Mouse (Mus musculus): ENCODE results near the gene Mlst8.

DNA sequence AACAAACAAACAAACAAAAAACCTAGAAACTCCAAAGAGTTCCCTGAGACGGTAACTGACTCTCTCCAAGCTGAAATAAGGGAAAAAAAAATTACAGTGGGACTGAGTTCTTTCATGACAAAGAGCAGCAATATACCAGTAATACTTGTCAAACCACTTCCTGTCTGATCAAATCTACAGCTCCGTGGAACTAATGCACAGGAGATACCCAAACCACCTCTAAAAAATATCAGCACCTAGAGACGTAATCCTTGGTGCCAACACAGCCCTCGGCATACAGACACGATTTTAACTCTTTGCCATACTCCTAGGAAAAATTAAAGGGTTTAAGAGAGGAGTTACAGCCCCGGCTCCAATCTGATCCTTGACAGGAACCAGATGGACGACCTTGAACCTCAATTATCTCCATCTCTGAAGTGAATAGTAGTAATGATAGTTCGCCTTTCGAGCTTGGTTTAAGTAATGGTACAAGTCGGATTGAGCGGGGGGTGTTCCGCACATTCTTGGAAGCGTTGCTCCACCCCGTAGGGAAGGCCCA, 24.6 kb downstream of the Mlst8 start:
- TF ChIP-seq CTCF (IDR thresholded peaks at IDR 0.05; ENCODE audit: low read depth, low read length) (no peak), POLR2A (IDR thresholded peaks at IDR 0.05; ENCODE audit: borderline replicate concordance, low read depth, low read length) (no peak)
